Comparison of ENCODE assay signal across 12 mouse cellular contexts in the genomic region with DNA sequence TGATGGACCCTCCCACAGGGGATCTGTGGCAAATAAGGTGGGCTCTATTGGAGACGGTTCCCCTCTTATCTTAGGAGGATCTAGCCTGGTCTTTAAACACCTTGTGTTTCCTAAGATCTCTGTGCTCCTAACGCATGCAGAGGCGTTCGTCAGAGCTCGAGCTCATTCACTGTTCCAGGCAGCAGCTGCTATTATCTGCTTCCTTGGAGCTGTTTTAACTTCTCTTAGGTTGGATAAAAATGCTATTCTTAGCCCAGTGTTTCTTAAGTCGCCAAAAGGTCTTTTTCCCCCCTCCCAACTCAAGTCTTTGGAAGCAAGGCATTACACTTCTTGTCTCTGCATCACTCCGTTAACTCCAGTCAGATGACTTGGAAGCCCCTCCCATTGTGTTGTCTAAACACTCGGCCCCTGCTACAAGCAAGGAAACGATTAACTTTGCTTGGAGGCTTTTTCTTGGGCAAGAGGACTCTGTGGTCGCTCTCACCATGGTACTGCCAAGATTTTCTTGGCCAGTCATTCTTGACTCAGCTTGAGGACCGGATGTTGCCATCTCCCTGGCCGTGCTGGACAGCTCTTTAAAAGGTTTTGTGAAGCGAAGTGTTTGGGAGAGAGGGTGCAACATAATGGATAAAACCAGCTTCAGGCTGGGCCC.
DNase-seq lines count a peak whose midpoint lies in the region; TF ChIP-seq lines count a peak whose summit lies in the region.
"Had no signal": no experiment of that assay in that cellular context is flagged by ENCODE, and none has a peak within 500 bp of the region (broad histone marks: within the 10 kb centered on the region; RNA-seq: fewer than 3 reads in every experiment).

No protein-coding gene starts in this region.

- no peak for TF ChIP-seq POLR2A in cerebellum, adult 2 months (IDR thresholded peaks at IDR 0.05; ENCODE audit: borderline replicate concordance, insufficient read depth, low read length)

- no peaks in the 10 kb centered on the region for H3K9me3 ChIP-seq in heart, embryonic 10.5 days
- H3K9me3 ChIP-seq: heart, embryonic 15.5 days had no signal

- 58% methylated on average over 13 of the region's 13 CpGs for WGBS in heart, embryonic 10.5 days
- 25% methylated on average over 13 of the region's 13 CpGs for WGBS in cerebellum, adult 2 months

- DNase-seq in heart, embryonic 10.5 days (ENCODE audit: low spot score): peak; percentile 31
- DNase-seq in heart, postnatal 4 days: no peak
- peak; percentile 7 for DNase-seq in lung, postnatal 14 days
- DNase-seq in lung, postnatal 4 days: no peak
- peak; percentile 44 to 60 for DNase-seq in cerebellum, adult 2 months
- DNase-seq in telencephalon, adult 2 months (ENCODE audit: low read depth, low spot score): peak; percentile 77
- DNase-seq in embryo, embryonic 11 days: no peak
- DNase-seq: gastrocnemius, adult 2 months; kidney, postnatal 14 days; thymus, postnatal 25 days had no signal

- no peaks in the 10 kb centered on the region for H3K27me3 ChIP-seq in heart, embryonic 10.5 days (ENCODE audit: insufficient read depth, poor library complexity, severe bottlenecking)
- H3K27me3 ChIP-seq in cerebellum, adult 2 months (ENCODE audit: control insufficient read depth, insufficient read depth, low read length): no peaks in the 10 kb centered on the region
- H3K27me3 ChIP-seq: heart, embryonic 15.5 days had no signal

- no peaks in the 10 kb centered on the region for H3K36me3 ChIP-seq in heart, embryonic 10.5 days
- H3K36me3 ChIP-seq: heart, embryonic 15.5 days had no signal

- no peak overlapping the region for H3K27ac ChIP-seq in heart, embryonic 10.5 days
- no peak overlapping the region for H3K27ac ChIP-seq in cerebellum, adult 2 months (ENCODE audit: insufficient read depth, low read length)
- H3K27ac ChIP-seq: gastrocnemius, adult 2 months; heart, embryonic 15.5 days had no signal

- H3K4me3 ChIP-seq in heart, embryonic 10.5 days: no peak overlapping the region
- no peak overlapping the region for H3K4me3 ChIP-seq in cerebellum, adult 2 months (replicated peaks; ENCODE audit: insufficient read depth, low read depth, low read length)
- H3K4me3 ChIP-seq: gastrocnemius, adult 2 months; heart, embryonic 15.5 days; megakaryocyte, embryonic 14.5 days had no signal

- 0 out of 2 replicates have a peak, but pooled peaks cover 4% of the 10 kb centered on the region for H3K4me1 ChIP-seq in heart, embryonic 10.5 days
- peaks cover 4% of the 10 kb centered on the region; the same call in 1 of the 2 replicates for H3K4me1 ChIP-seq in cerebellum, adult 2 months (ENCODE audit: control insufficient read depth, insufficient read depth, low read length)
- H3K4me1 ChIP-seq: heart, embryonic 15.5 days had no signal

- TF ChIP-seq CTCF in cerebellum, adult 2 months (IDR thresholded peaks at IDR 0.05; ENCODE audit: borderline replicate concordance, insufficient read depth, low read depth, low read length): no peak

Comparison
In these comparisons a context has a peak if more than half of its experiments do, and no peak if none do; other contexts are left out.
1. DNase-seq: peak in heart, embryonic 10.5 days (single experiment), lung, postnatal 14 days (single experiment), cerebellum, adult 2 months (2 of 2) and telencephalon, adult 2 months (single experiment); none in heart, postnatal 4 days (single experiment), lung, postnatal 4 days (0 of 2) and embryo, embryonic 11 days (single experiment).